Mouse (Mus musculus) granulocyte monocyte progenitor cell, adult 5-6 weeks (primary cell): ENCODE results near the gene Mapkbp1. TPM values are rescaled to one million over a fixed set of nuclear protein-coding genes. Genes with fewer than 3 reads are reported as not detected.

Source experiments
- ATAC-seq: replicated peaks from 2 replicates; pipeline ENCODE4 v1.8.0; 2016; ENCODE audit warnings: mild to moderate bottlenecking, moderate TSS enrichment, inconsistent platforms; ENCODE audit not compliant: poor library complexity, severe bottlenecking
- total RNA-seq, 2 experiments: library from RNA; stranded (forward) in 1 of 2; stranded (reverse) in 1 of 2; fragments of 200-712, 200-1000 nt in 1 of 2; fragments of >200 nt in 1 of 2; fragmentation: Nextera tagmentation in 1 of 2; gene quantifications; 2 replicates each; pipeline ENCODE4 v1.2.3; 2014 to 2017

Mapkbp1 gene
- total RNA-seq (2014; fragmentation: Nextera tagmentation), result 3.0 and 3.8 TPM in 2 replicates
- total RNA-seq (2017), result 4.3 and 7.6 TPM in 2 replicates

GRCm38 (mm10) chr2:119972537-119972879 is at the start of gene Mapkbp1:
Gene Mapkbp1 (plus strand): TSS chr2:119972699.
- ATAC-seq, result no peak

DNA sequence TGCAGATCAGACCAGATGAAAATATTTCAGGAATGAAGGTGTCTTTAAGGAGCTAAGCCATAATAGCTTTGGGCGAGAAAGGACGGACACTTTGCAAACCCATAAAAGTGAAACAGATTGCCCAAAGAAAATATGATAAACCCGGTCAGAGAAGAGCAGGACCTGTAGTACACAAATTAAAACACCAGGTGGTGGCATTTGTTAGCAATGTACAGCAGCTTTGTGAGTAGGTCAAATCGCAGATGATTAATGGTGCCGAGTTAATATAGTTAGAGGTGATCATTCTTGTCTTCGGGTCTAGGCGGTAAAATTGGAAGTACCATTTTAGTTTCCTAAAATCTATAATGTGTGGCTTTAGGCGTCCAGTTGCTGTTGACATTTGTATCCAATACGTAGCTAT is 1.9 kb upstream of the Mapkbp1 start:
- ATAC-seq, result peak; percentile 29; the same call in 1 of the 2 replicates

DNA sequence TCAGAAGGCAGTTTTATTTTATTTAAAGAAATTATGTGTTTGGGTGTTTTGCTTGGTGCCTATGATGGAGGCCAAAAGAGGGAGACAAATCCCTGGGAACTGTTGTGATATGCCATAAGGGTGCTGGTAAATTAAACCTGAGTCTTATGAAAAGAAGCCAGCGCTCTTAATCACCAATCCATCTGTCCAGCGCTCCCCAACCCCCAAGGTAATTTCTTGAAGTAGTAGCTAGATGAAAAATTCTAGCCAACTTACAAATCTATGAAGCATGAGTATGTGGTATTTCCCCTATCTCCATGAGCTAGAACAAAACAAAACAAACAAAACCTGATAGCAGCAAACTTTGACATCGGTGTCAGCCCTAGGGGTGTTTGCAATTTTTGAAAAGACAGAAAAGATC is 1.2 kb upstream of the Mapkbp1 start:
- ATAC-seq, result no peak

DNA sequence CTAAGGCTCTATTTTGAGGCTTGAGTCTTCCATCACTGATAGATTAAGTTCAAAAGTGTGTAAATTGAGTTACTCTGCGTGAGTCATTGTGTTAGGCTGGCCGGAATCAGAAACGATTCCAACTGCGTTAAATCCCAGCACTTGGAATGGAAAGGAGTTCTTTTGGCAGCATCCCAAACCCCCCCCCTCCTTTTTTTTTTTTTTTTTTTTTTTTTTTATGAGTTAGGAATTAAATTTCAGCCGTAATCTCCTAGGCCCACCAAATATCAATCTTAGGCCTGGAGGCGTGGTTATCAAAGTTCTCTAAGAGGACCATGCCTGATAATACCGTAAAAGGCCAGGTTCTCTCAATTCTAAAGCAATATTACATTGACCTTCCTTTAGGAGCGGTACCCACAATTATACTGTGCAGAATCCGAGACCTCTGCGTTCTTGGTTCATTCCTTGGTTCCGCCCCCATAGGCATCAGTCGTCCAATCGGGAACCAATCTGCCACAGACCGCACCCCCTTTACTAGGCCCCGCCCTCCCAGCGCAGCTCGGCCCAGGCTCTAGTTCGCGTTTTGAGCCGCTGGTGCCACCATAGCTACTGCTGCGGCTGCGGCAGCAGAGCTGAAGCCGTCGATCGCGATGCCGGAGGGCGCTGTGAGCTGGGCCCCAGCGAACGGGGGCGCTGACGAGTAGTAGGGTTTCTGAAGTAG is 512 bp upstream of the Mapkbp1 start:
- ATAC-seq, result peak; percentile 100

GRCm38 (mm10) chr2:119980343-119980986 is 8.0 kb downstream of the Mapkbp1 start:
- ATAC-seq, result no peak

- ATAC-seq, result no peak
Measured at GRCm38 (mm10) chr2:119981631-119982030, 9.1 kb downstream of the Mapkbp1 start.

DNA sequence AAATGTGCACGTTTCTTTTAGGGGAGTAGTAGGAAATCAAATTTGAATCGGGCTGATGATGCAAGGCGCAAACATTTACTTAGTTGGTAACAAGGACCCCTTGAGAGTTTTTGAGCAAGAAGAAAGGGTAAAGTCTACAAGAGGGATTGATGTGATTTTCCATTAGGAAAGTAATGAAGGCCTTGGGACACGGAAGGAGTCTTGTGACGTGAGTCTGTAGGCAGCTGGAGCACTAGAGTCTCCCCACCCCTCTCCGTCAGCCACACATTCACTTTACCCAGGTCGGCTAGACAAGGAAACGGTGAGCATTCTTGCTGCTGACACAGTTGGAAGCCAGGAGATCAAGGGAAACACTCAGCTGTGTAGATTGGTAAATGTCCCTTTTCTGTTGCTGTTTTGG is 13.4 kb downstream of the Mapkbp1 start:
- ATAC-seq, result no peak

DNA sequence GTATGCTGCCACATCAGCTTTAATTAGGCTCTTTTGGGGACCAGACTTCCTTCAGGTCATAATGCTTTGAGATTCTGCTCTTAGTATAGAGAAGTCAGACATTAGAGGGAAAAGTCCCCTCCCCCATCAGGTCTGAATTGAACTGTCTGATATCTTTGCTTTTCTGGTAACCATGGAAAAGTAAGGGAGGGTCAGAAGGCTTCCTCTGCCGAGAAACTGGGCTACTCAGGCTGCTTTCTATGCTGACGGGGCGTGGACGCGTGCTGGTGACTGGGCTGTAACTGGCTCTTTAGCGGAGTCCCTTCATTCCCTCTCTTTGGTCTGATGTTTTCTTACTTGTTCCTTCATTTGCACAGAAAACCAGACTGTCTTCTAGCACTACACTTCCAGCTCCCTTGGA is 13.9 kb downstream of the Mapkbp1 start:
- ATAC-seq, result no peak

DNA sequence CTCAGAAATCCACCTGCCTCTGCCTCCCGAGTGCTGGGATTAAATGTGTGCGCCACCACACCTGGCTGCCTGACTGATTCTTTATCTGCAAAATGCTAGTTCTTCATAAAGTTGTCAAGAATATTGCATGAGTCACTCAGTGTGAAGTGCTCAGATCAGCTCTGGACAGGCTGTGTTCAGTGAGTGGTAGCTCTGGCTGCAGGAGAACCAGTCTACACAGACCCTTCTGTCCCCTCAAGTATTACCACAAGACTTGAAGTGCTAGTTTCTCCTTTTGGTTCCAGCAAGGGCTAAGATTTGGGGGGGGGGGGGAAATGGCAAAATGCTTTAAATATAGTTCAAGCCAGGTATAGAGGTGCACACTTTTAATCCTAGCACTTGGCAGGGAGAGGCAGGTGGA is 14.9 kb downstream of the Mapkbp1 start:
- no peak for ATAC-seq

DNA sequence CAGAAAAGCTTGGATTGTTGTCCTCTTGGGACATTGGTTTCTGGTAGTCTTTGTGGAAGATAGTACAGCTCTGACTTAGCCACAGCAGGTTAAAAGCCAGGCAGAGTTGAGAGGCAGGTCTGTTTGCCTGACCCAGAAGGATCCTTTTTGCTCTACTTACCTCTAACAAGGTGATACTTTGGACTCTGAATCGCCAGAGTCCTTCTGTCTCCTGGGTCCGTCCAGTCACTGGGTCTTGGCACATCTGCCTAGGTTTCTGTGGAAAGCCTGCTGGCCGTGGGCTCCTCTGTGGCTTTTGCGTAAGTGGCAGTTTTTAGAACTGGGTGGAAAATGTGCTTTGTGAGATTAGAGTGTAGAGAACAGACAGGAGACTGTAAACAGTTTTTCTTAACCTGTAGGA is 16.5 kb downstream of the Mapkbp1 start:
- no peak for ATAC-seq

DNA sequence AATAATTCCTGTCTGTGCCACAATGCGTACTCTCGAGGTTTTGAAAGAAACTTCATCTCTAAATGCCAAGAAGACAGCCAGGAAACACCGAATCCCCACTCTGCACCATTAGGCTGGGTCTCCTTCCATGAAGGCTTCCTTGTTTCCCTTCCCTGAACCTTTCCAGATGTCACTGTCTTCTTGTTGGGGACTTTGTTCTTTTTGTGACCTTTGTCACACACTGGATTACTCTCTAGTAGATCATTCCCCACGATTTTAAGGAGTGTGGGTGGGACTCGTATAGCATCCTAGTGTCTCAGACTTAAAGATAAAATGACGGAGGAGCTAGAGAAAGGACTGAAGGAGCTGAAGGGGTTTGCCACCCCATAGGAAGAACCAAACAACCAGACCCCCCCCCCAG is 18.4 kb downstream of the Mapkbp1 start:
- no peak for ATAC-seq

DNA sequence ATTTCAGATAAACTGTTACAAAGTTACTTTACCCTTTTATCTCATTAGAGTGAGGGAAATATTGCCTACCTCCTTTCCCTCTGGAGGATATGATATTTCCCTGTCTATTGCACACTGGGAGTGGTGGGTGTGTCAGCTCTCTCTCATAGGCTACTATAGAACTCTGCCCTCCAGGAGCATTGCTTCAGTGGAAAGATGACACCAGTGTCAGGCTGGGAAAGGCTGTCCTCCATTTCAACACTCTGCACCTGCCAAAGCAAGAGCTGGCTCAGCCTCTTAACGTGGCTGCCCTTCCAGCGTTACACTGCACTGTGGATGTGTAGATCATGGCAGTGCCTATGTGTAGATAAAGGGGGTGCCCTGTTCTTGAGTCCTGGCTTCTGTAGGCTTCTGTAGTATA is 19.9 kb downstream of the Mapkbp1 start:
- ATAC-seq, result no peak

DNA sequence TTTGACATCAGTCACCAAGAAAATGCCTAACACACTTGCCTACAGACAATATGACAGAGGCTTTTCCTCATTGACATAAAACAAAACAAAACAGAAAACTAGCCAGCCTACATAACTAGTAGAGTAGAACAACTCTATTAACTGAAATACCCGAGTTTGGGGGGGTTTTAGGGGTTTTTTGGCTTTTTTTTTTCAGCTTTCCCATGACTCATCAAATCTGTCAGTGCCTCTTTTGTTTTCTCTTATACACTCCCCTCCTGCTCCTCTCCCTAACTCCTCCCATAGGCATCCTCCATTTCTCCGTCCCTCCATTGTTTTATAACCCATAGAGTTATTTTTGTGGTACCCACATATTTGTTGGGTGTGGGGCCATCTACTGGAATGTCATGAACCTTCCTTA is 21.0 kb downstream of the Mapkbp1 start:
- no peak for ATAC-seq

- no peak for ATAC-seq
Measured at GRCm38 (mm10) chr2:119994839-119995238, 22.3 kb downstream of the Mapkbp1 start.

- ATAC-seq, result peak; percentile 63
Measured at GRCm38 (mm10) chr2:119995391-119996281, 23.1 kb downstream of the Mapkbp1 start.

DNA sequence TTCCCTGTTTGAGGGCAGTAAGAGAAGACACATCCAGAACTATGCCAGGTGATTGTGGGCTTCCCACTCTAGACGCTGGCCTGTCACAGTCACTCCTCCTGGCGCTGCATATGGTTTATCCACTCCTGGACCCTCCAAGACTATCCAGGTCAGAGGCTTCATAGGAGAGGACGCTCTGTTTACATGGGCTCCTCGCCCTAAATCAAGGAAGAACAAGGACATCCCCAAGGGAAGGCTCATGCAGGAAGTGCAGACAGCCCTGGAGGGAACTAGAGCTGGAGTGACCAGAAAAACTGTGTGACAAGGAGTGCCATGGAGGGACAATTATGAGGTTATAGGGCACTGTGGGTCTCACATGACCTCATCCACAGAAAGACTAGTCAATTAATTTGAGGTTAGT is 24.9 kb downstream of the Mapkbp1 start:
- no peak for ATAC-seq

- ATAC-seq, result no peak
Measured at GRCm38 (mm10) chr2:119999731-120000130, 27.2 kb downstream of the Mapkbp1 start.

- ATAC-seq, result peak; percentile 42
Measured at GRCm38 (mm10) chr2:120000882-120001584, 28.5 kb downstream of the Mapkbp1 start.

DNA sequence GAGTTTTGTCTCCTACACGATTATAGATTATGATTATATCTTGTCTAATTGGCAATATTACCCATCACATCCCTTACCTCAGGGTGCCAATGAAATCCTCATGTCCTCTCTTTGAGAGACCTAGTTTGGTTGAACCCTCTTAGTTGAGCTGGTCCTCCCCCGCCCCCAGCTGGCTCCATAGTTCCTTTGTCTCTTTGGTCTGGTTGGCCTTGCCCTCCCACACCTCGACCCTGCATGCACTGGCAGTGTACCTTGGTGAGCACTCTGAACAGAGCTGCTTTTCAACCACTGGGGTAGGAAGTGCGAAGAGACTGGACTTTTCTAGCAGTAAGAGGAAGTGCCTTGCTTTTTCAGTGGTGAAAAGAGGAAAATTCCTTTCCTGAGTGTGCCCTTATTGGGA is 29.5 kb downstream of the Mapkbp1 start:
- ATAC-seq, result no peak

- ATAC-seq, result no peak
Measured at GRCm38 (mm10) chr2:120003970-120004369, 31.5 kb downstream of the Mapkbp1 start.

- ATAC-seq, result no peak
Measured at GRCm38 (mm10) chr2:120006696-120007095, 34.2 kb downstream of the Mapkbp1 start.
